Mouse (Mus musculus) ovary, postnatal 36 days (tissue): ENCODE data around the gene Mroh2a.
A peak's percentile ranks its signal among the peaks of the same experiment; 100 is the strongest.

ENCODE experiments used
- DNase-seq: peaks from one replicate; pipeline ENCODE4 v3.0.0; 2022; ENCODE audit warnings: low spot score, mixed read lengths

Mroh2a gene

GRCm38 (mm10) chr1:88226670-88227379, at the start of gene Mroh2a:
Gene Mroh2a, plus strand, starts transcription at chr1:88226986.
- no peak for DNase-seq

GRCm38 (mm10) chr1:88179657-88180056, 47.1 kb upstream of the Mroh2a start:
- DNase-seq = no peak

GRCm38 (mm10) chr1:88186325-88186935, 40.4 kb upstream of the Mroh2a start:
- DNase-seq = no peak

- no peak for DNase-seq
These were observed 34.6 kb upstream of the Mroh2a start for GRCm38 (mm10) chr1:88192136-88192535.

- DNase-seq = no peak
These were observed 31.1 kb upstream of the Mroh2a start for GRCm38 (mm10) chr1:88195687-88196086.

GRCm38 (mm10) chr1:88197443-88197842, 29.3 kb upstream of the Mroh2a start:
- DNase-seq = no peak

GRCm38 (mm10) chr1:88199996-88200395, 26.8 kb upstream of the Mroh2a start:
- DNase-seq = no peak

- DNase-seq = no peak
These were observed 26.3 kb upstream of the Mroh2a start, which contains the start of gene Ugt1a2 for GRCm38 (mm10) chr1:88200456-88200855. Gene Ugt1a2, plus strand, starts transcription at chr1:88200601.

GRCm38 (mm10) chr1:88205294-88205922, 21.4 kb upstream of the Mroh2a start, which contains the start of gene Dnajb3:
Gene Dnajb3, minus strand, starts transcription at chr1:88205782.
- DNase-seq = peak; percentile 75

- no peak for DNase-seq
These were observed 19.8 kb upstream of the Mroh2a start for GRCm38 (mm10) chr1:88206843-88207479.

GRCm38 (mm10) chr1:88211812-88212211, 15.0 kb upstream of the Mroh2a start, which contains the start of gene Ugt1a1:
Gene Ugt1a1, plus strand, starts transcription at chr1:88211959.
- DNase-seq = peak; percentile 14

GRCm38 (mm10) chr1:88212341-88213045, 14.3 kb upstream of the Mroh2a start:
- no peak for DNase-seq

GRCm38 (mm10) chr1:88213061-88213460, 13.7 kb upstream of the Mroh2a start:
- no peak for DNase-seq

GRCm38 (mm10) chr1:88213766-88214461, 12.9 kb upstream of the Mroh2a start:
- DNase-seq = peak; percentile 36

- no peak for DNase-seq
These were observed 12.3 kb upstream of the Mroh2a start for GRCm38 (mm10) chr1:88214462-88214952.

GRCm38 (mm10) chr1:88215466-88216380, 11.1 kb upstream of the Mroh2a start:
- DNase-seq = no peak

GRCm38 (mm10) chr1:88216551-88216950, 10.2 kb upstream of the Mroh2a start:
- no peak for DNase-seq

GRCm38 (mm10) chr1:88217144-88217543, 9.6 kb upstream of the Mroh2a start:
- DNase-seq = no peak

GRCm38 (mm10) chr1:88217576-88217975, 9.2 kb upstream of the Mroh2a start:
- no peak for DNase-seq

GRCm38 (mm10) chr1:88218051-88218450, 8.7 kb upstream of the Mroh2a start:
- no peak for DNase-seq
